Mouse (Mus musculus) MEL (cell line): ENCODE measurements around the gene Patz1. TPM values are rescaled to one million over a fixed set of nuclear protein-coding genes. Genes with fewer than 3 reads are reported as not detected.
A peak's percentile ranks its signal among the peaks of the same experiment; 100 is the strongest.

Experiments used
- DNase-seq: peaks from one replicate; pipeline ENCODE4 v3.0.0; 2011; ENCODE audit warnings: low read depth, low spot score
- H3K27ac ChIP-seq: 2 replicates; pipeline ENCODE4 v1.5.1; 2012; ENCODE audit warnings: low read depth, mild to moderate bottlenecking, control low read depth, low read length, moderate library complexity; ENCODE audit not compliant: control insufficient read depth
- H3K27me3 ChIP-seq, 2 experiments: fragments of 150-350 bp in 1 of 2; sonication (generic) in 1 of 2; 2 replicates each; pipeline ENCODE4 v1.6.1; 2012; ENCODE audit warnings: low read length in 2 of 2, mild to moderate bottlenecking in 2 of 2, improper control_type of control experiment in 1 of 2, moderate library complexity in 1 of 2; ENCODE audit not compliant: insufficient read depth in 2 of 2, control insufficient read depth in 1 of 2
- H3K36me3 ChIP-seq, 2 experiments: 2 replicates each; pipeline ENCODE4 v1.6.1; 2012 to 2014; ENCODE audit warnings: low read length in 2 of 2, improper control_type of control experiment in 1 of 2, inconsistent platforms in 1 of 2, mild to moderate bottlenecking in 1 of 2; ENCODE audit not compliant: insufficient read depth in 2 of 2, control insufficient read depth in 1 of 2
- H3K4me1 ChIP-seq, 2 experiments: fragments of 150-350 bp in 1 of 2; sonication (generic) in 1 of 2; 2 replicates each; pipeline ENCODE4 v1.6.1; 2012; ENCODE audit warnings: low read length in 2 of 2, improper control_type of control experiment in 1 of 2, mild to moderate bottlenecking in 1 of 2; ENCODE audit not compliant: insufficient read depth in 2 of 2, control insufficient read depth in 1 of 2
- H3K4me3 ChIP-seq, 2 experiments: fragments of 150-350 bp in 1 of 2; sonication (generic) in 1 of 2; 2 replicates each; pipeline ENCODE4 v1.5.1; 2012; ENCODE audit warnings: low read depth in 2 of 2, low read length in 2 of 2, mild to moderate bottlenecking in 2 of 2, moderate library complexity in 2 of 2, control low read depth in 1 of 2, improper control_type of control experiment in 1 of 2; ENCODE audit not compliant: control insufficient read depth in 1 of 2, insufficient read depth in 1 of 2
- H3K79me2 ChIP-seq: 2 replicates; pipeline ENCODE4 v1.6.1; 2012; ENCODE audit warnings: mild to moderate bottlenecking, low read length, moderate library complexity; ENCODE audit not compliant: control insufficient read depth, poor library complexity, insufficient read depth
- H3K9ac ChIP-seq: 2 replicates; pipeline ENCODE4 v1.6.1; 2012; ENCODE audit warnings: low read depth, mild to moderate bottlenecking, control low read depth, low read length, moderate library complexity; ENCODE audit not compliant: control insufficient read depth, poor library complexity, severe bottlenecking
- H3K9me3 ChIP-seq: fragments of 150-350 bp; sonication (generic); replicated peaks from 2 replicates; pipeline ENCODE4 v1.6.1; 2012; ENCODE audit warnings: mild to moderate bottlenecking, low read length, improper control_type of control experiment, moderate library complexity; ENCODE audit not compliant: insufficient read depth
- BHLHE40 ChIP-seq: IDR thresholded peaks from 2 replicates; pipeline ENCODE4 v1.6.1; 2012; ENCODE audit warnings: low read depth, mild to moderate bottlenecking, inconsistent platforms, low read length, improper control_type of control experiment, borderline replicate concordance
- E2F4 ChIP-seq: IDR thresholded peaks from 2 replicates; pipeline ENCODE4 v1.6.1; 2011; ENCODE audit warnings: low read depth, low read length, improper control_type of control experiment, borderline replicate concordance
- ELF1 ChIP-seq: IDR thresholded peaks from 2 replicates; pipeline ENCODE4 v1.6.1; 2014; ENCODE audit warnings: low read depth, mild to moderate bottlenecking, inconsistent platforms, low read length, improper control_type of control experiment, moderate library complexity
- EP300 ChIP-seq, 2 experiments: IDR thresholded peaks; 2 replicates each; pipeline ENCODE4 v1.6.1; 2011; ENCODE audit warnings: improper control_type of control experiment in 2 of 2, low read length in 2 of 2, low read depth in 1 of 2, mild to moderate bottlenecking in 1 of 2
- GABPA ChIP-seq: IDR thresholded peaks from 2 replicates; pipeline ENCODE4 v1.6.1; 2012; ENCODE audit warnings: low read depth, mild to moderate bottlenecking, inconsistent platforms, low read length, improper control_type of control experiment, moderate library complexity
- GATA1 ChIP-seq: IDR thresholded peaks from 2 replicates; pipeline ENCODE4 v1.6.1; 2011; ENCODE audit warnings: low read depth, low read length, improper control_type of control experiment
- HCFC1 ChIP-seq: IDR thresholded peaks from 2 replicates; pipeline ENCODE4 v1.6.1; 2012; ENCODE audit warnings: low read depth, mild to moderate bottlenecking, inconsistent platforms, low read length, improper control_type of control experiment, moderate library complexity
- KAT2A ChIP-seq: conservative IDR thresholded peaks from 2 replicates; pipeline ENCODE4 v1.6.1; 2012; ENCODE audit warnings: low read depth, low read length, improper control_type of control experiment, inconsistent platforms
- MAX ChIP-seq: IDR thresholded peaks from 2 replicates; pipeline ENCODE4 v1.6.1; 2011; ENCODE audit warnings: low read length, improper control_type of control experiment
- MAZ ChIP-seq: IDR thresholded peaks from 2 replicates; pipeline ENCODE4 v1.6.1; 2012; ENCODE audit warnings: low read depth, mild to moderate bottlenecking, inconsistent platforms, low read length, improper control_type of control experiment
- MYB ChIP-seq: IDR thresholded peaks from 2 replicates; pipeline ENCODE4 v1.6.1; 2011; ENCODE audit warnings: mild to moderate bottlenecking, low read depth, low read length, improper control_type of control experiment
- NELFE ChIP-seq: IDR thresholded peaks from 2 replicates; pipeline ENCODE4 v1.6.1; 2011; ENCODE audit warnings: low read depth, low read length, improper control_type of control experiment
- POLR2A ChIP-seq, 2 experiments: IDR thresholded peaks; 2 replicates each; pipeline ENCODE4 v1.6.1; 2011 to 2012; ENCODE audit warnings: low read length in 2 of 2, mild to moderate bottlenecking in 2 of 2, control low read depth in 1 of 2, improper control_type of control experiment in 1 of 2, low read depth in 1 of 2, moderate library complexity in 1 of 2; ENCODE audit not compliant: control insufficient read depth in 1 of 2, insufficient read depth in 1 of 2, poor library complexity in 1 of 2
- POLR2AphosphoS2 ChIP-seq: IDR thresholded peaks from 2 replicates; pipeline ENCODE4 v1.6.1; 2011; ENCODE audit warnings: low read length, improper control_type of control experiment
- RAD21 ChIP-seq: IDR thresholded peaks from 2 replicates; pipeline ENCODE4 v1.6.1; 2011; ENCODE audit warnings: mild to moderate bottlenecking, low read depth, low read length, improper control_type of control experiment
- RCOR1 ChIP-seq: IDR thresholded peaks from 2 replicates; pipeline ENCODE4 v1.6.1; 2012; ENCODE audit warnings: low read depth, mild to moderate bottlenecking, inconsistent platforms, low read length, improper control_type of control experiment
- SIN3A ChIP-seq: IDR thresholded peaks from 2 replicates; pipeline ENCODE4 v1.6.1; 2012; ENCODE audit warnings: low read length, improper control_type of control experiment, inconsistent platforms
- TBP ChIP-seq: IDR thresholded peaks from 2 replicates; pipeline ENCODE4 v1.8.0; 2011; ENCODE audit warnings: low read depth, low read length, improper control_type of control experiment
- TCF12 ChIP-seq: IDR thresholded peaks from 2 replicates; pipeline ENCODE4 v1.6.1; 2014; ENCODE audit warnings: low read depth, mild to moderate bottlenecking, inconsistent platforms, low read length, improper control_type of control experiment, moderate library complexity
- UBTF ChIP-seq: IDR thresholded peaks from 2 replicates; pipeline ENCODE4 v1.6.1; 2012; ENCODE audit warnings: low read depth, mild to moderate bottlenecking, inconsistent platforms, low read length, improper control_type of control experiment, moderate library complexity, borderline replicate concordance; ENCODE audit not compliant: insufficient read depth
- USF1 ChIP-seq: IDR thresholded peaks from 2 replicates; pipeline ENCODE4 v1.6.1; 2014; ENCODE audit warnings: low read depth, mild to moderate bottlenecking, inconsistent platforms, low read length, improper control_type of control experiment, moderate library complexity
- ZC3H11A ChIP-seq: IDR thresholded peaks from 2 replicates; pipeline ENCODE4 v1.6.1; 2012; ENCODE audit warnings: low read depth, mild to moderate bottlenecking, inconsistent platforms, low read length, improper control_type of control experiment
- ZMIZ1 ChIP-seq: IDR thresholded peaks from 2 replicates; pipeline ENCODE4 v1.6.1; 2012; ENCODE audit warnings: low read depth, mild to moderate bottlenecking, inconsistent platforms, low read length, improper control_type of control experiment, moderate library complexity
- polyA plus RNA-seq, 2 experiments: library from polyadenylated mRNA; stranded (reverse) in 1 of 2; unstranded in 1 of 2; fragments of >175 nt in 1 of 2; fragments of >200 nt in 1 of 2; gene quantifications; 2 replicates each; pipeline versions ENCODE4 v1.2.1 to v1.2.4; 2012; ENCODE audit warnings: low replicate concordance in 2 of 2, low read depth in 1 of 2; ENCODE audit not compliant: insufficient read length in 2 of 2, insufficient read depth in 1 of 2, missing spikeins in 1 of 2
- total RNA-seq: library from RNA; depleted of rRNA; stranded (reverse); fragments of 300-350 nt; gene quantifications from 2 replicates; pipeline ENCODE4 v1.2.3, GENCODE M21; 2012

Gene Patz1
- total and polyA plus RNA-seq, 3 experiments = 63.1 to 63.5 TPM; not detected in 1

GRCm38 (mm10) chr11:3291311-3292061, 2.8 kb downstream of the Patz1 start (continued):
- TF ChIP-seq MYB = no peak
- no peak for TF ChIP-seq RCOR1
- TF ChIP-seq BHLHE40 = no peak
- no peak for TF ChIP-seq TCF12
- no peak for TF ChIP-seq POLR2AphosphoS2
- no peak for TF ChIP-seq E2F4
- TF ChIP-seq USF1 = no peak
- TF ChIP-seq, all 39 proteins: peak for 7

- H3K27ac ChIP-seq = peak overlapping the region; percentile 64
- TF ChIP-seq ELF1 = peak; percentile 67; the same call in 1 of the 2 replicates
- peak in 1 of 2 experiments; percentile 18; a peak in 1 of 4 replicates for TF ChIP-seq EP300 (IDR thresholded peaks at IDR 0.05; ENCODE audit: low read depth in 1 of 2, low read length in 2 of 2)
- peak; percentile 68 for TF ChIP-seq MAX
- peak; percentile 51 to 78; a peak in 3 of 4 replicates for TF ChIP-seq POLR2A (IDR thresholded peaks at IDR 0.05; ENCODE audit: control insufficient read depth in 1 of 2, insufficient read depth in 1 of 2, low read depth in 1 of 2, low read length in 2 of 2, poor library complexity in 1 of 2)
- TF ChIP-seq SIN3A = peak; percentile 79
- TF ChIP-seq RAD21 = no peak
- peak; percentile 80; the same call in 1 of the 2 replicates for TF ChIP-seq TBP
- peak; percentile 39 for TF ChIP-seq NELFE
- peak; percentile 54; the same call in 1 of the 2 replicates for TF ChIP-seq USF1
- peak; percentile 77; the same call in 1 of the 2 replicates for TF ChIP-seq UBTF
- peak; percentile 48; the same call in 1 of the 2 replicates for TF ChIP-seq E2F4
- no peak for TF ChIP-seq GABPA
- TF ChIP-seq MAZ = peak; percentile 37; the same call in 1 of the 2 replicates
- no peak for TF ChIP-seq ZMIZ1
- no peak for TF ChIP-seq GATA1
- TF ChIP-seq HCFC1 = peak; percentile 70; the same call in 1 of the 2 replicates
- no peak for TF ChIP-seq KAT2A
- TF ChIP-seq ZC3H11A = no peak
- no peaks in the 10 kb centered on the region for H3K27me3 ChIP-seq
- no peaks in the 10 kb centered on the region for H3K9me3 ChIP-seq
- peaks cover 3 to 39% of the 10 kb centered on the region in 2 experiments for H3K4me1 ChIP-seq
- peak overlapping the region; percentile 77 to 90 for H3K4me3 ChIP-seq
- peak overlapping the region; percentile 98 for H3K9ac ChIP-seq
- peaks cover 4 to 27% of the 10 kb centered on the region in 2 experiments for H3K36me3 ChIP-seq
- peak; percentile 89 for DNase-seq
- H3K79me2 ChIP-seq = peaks cover 60% of the 10 kb centered on the region
Measured at GRCm38 (mm10) chr11:3292062-3292421, 3.4 kb downstream of the Patz1 start.
